Mouse (Mus musculus) lung, adult 2 months (tissue): ENCODE results near the gene Gse1. TPM values are rescaled to one million over a fixed set of nuclear protein-coding genes. Genes with fewer than 3 reads are reported as not detected.

Experiments
- DNase-seq: peaks from one replicate; pipeline ENCODE4 v3.0.0; 2022
- H3K4me1 ChIP-seq: fragments of 200-500 bp; 2 replicates; pipeline ENCODE4 v1.6.1; 2011; ENCODE audit warnings: low read length; ENCODE audit not compliant: control insufficient read depth, insufficient read depth
- H3K4me3 ChIP-seq: fragments of 200-500 bp; replicated peaks from 2 replicates; pipeline ENCODE3; 2011; ENCODE audit warnings: low read depth, mild to moderate bottlenecking, control low read depth, low read length; ENCODE audit errors: extremely low read depth
- CTCF ChIP-seq: fragments of 200-500 bp; IDR thresholded peaks from 2 replicates; pipeline ENCODE4 v1.5.1; 2011; ENCODE audit warnings: mild to moderate bottlenecking, low read length, control low read depth; ENCODE audit not compliant: insufficient read depth
- POLR2A ChIP-seq: fragments of 200-500 bp; IDR thresholded peaks from 2 replicates; pipeline ENCODE4 v1.6.1; 2011; ENCODE audit warnings: low read depth, mild to moderate bottlenecking, control low read depth, low read length, borderline replicate concordance; ENCODE audit errors: extremely low read depth
- WGBS: fragments of 180-500 bp; shearing (Covaris S2); methylation state at CpG from one replicate; pipeline ENCODE4 v1.1.7; 2018; 5-methylcytosine and 5-hydroxymethylcytosine counted together
- polyA plus RNA-seq: library from polyadenylated mRNA; depleted of rRNA; stranded (reverse); fragments of >200 nt; gene quantifications from 2 replicates; pipeline ENCODE4 v1.2.3, GENCODE M21; 2012

Gse1 gene
- polyA plus RNA-seq, 1 experiment: 35.6 TPM

DNA sequence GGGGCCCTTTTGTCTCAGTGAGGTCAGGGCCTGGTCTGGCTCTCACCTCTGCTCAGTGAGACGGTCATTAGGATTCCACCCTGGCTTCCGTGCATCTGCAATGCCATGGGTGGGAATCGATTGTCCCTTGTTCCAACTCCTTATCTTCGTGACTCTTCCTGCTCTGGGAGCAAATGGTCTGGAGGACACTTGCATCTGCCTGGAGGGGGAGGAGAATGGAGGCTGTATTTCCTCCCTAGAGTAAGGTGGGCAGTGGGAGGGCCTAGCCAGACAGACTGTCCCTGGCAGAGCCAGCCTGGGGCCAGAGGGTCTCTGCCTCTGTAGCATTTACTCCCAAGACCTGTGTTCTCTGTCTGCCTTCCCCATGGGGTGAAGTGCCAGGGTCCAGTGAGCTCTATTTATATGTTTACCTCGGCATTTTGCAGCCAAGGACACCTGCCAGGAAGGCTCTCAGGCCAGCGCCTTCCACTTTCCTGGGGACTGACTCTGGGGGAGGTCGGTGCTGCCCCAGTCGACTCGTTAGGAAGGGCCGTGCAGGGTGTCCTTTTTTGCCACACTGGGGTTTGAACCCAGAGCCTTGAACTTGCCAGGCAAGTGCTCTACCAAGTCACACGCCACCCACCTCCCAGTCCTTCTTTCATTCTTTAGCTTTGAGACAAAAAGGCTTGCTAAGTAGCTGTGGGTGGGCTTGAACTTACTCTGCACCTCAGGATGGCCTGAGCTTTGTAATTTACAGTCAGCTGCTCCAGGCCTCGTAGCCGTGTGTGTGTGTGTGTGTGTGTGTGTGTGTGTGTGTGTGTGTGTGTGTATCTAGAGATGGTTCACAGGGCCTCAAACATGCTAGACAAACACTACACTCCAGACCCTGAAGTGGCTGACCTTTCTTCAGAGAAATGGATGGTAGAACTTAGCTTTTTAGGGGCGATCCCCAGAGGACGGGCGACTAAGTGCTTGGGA lies 265.5 kb downstream of the Gse1 start:
- DNase-seq: no peak
- H3K4me1 ChIP-seq: peaks cover 56% of the 10 kb centered on the region
- 52% methylated on average over 16 of the region's 16 CpGs for WGBS
- no peak overlapping the region for H3K4me3 ChIP-seq
- no peak for TF ChIP-seq CTCF
- no peak for TF ChIP-seq POLR2A

GRCm38 (mm10) chr8:120494903-120495302 lies 266.6 kb downstream of the Gse1 start:
- Histone ChIP-seq H3K4me1 (peaks cover 61% of the 10 kb centered on the region), H3K4me3 (no peak overlapping the region)
- TF ChIP-seq CTCF: no peak
- no peak for TF ChIP-seq POLR2A
- peak; percentile 79 for DNase-seq
- WGBS: 15% methylated on average over 15 of the region's 15 CpGs

- H3K4me1 ChIP-seq: peaks cover 58% of the 10 kb centered on the region
- DNase-seq: no peak
- TF ChIP-seq CTCF: no peak
- TF ChIP-seq POLR2A: no peak
- no peak overlapping the region for H3K4me3 ChIP-seq
- WGBS: 57% methylated on average over 5 of the region's 5 CpGs
Observed at GRCm38 (mm10) chr8:120495461-120495860, 267.2 kb downstream of the Gse1 start.

GRCm38 (mm10) chr8:120496478-120496877 lies 268.2 kb downstream of the Gse1 start:
- H3K4me3 ChIP-seq: no peak overlapping the region
- DNase-seq: no peak
- peaks cover 61% of the 10 kb centered on the region for H3K4me1 ChIP-seq
- WGBS: 94% methylated on average over 15 of the region's 15 CpGs
- TF ChIP-seq POLR2A (no peak), CTCF (no peak)

GRCm38 (mm10) chr8:120497503-120497946 lies 269.3 kb downstream of the Gse1 start:
- 65% methylated on average over 11 of the region's 11 CpGs for WGBS
- no peak for TF ChIP-seq CTCF
- no peak for TF ChIP-seq POLR2A
- H3K4me3 ChIP-seq: no peak overlapping the region
- no peak for DNase-seq
- H3K4me1 ChIP-seq: peaks cover 53% of the 10 kb centered on the region

GRCm38 (mm10) chr8:120498349-120498831 lies 270.1 kb downstream of the Gse1 start:
- 15% methylated on average over 4 of the region's 4 CpGs for WGBS
- Histone ChIP-seq H3K4me1 (peaks cover 50% of the 10 kb centered on the region), H3K4me3 (no peak overlapping the region)
- DNase-seq: no peak
- no peak for TF ChIP-seq CTCF
- TF ChIP-seq POLR2A: no peak

DNA sequence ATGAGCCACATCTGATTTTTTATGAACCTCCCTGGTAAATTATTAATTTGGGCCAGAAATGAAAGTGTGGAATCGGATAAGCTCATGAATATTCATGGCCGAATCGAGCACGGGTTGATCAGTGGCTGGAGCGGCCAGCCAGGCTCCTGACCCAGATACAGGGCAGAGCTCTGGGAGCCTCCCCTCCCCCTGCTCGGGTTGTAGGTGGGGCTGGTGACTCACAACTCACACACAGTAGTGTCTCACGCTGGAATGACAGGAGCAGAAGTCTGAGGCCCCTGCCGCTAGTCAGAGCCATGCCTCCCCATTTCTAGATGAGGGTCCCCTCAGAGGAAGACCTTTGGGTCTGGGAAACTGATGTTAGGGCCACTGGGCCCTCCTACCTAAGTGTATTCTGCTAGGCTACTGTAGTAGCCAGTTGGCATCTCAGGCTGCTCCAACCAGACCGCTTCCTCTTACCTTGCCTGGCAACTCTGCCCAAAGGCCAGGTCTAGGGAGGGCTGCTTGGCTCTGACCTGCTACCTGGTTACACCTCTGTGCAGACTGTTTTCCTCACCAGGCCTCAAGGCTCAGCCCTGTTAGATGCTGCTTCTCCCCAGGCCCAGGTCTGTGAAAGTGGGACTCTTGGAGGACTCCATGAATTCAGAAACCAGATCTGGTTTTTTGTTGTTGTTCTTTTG lies 270.8 kb downstream of the Gse1 start:
- DNase-seq: no peak
- TF ChIP-seq CTCF (no peak), POLR2A (no peak)
- 28% methylated on average over 9 of the region's 9 CpGs for WGBS
- Histone ChIP-seq H3K4me3 (no peak overlapping the region), H3K4me1 (peaks cover 46% of the 10 kb centered on the region)

DNA sequence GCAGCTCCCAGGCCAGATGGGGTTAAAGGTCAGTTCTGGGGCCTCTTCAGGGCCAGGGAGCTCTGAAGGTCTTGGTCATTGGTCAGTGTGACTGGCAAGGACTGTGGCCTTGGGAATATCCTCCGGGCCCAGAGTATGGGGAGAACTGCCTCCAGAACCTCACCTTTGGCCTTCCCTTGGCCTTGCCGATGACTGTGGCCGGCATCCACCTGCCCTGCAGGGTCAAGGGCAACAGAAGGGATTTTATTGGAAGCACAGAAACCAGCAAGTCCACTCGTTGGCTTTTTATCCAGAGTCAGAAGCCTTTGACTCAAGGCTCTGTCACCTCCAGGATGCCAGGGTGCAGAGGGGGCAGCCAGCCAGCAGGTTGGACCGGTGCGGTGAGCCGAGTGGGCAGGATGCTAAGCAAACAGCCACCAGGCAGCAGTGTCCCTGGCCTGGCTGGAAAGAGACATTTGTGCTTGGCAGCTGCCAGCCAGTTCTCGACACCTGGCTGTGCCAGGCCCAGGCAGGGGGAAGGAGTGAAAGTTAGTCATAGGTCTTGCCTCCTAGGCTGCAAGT lies 272.5 kb downstream of the Gse1 start:
- TF ChIP-seq POLR2A: no peak
- TF ChIP-seq CTCF: no peak
- WGBS: 60% methylated on average over 8 of the region's 8 CpGs
- Histone ChIP-seq H3K4me1 (peaks cover 45% of the 10 kb centered on the region), H3K4me3 (no peak overlapping the region)
- peak; percentile 54 for DNase-seq

GRCm38 (mm10) chr8:120501426-120501825 lies 273.2 kb downstream of the Gse1 start:
- TF ChIP-seq POLR2A (no peak), CTCF (no peak)
- Histone ChIP-seq H3K4me3 (no peak overlapping the region), H3K4me1 (peaks cover 48% of the 10 kb centered on the region)
- WGBS: 76% methylated on average over 5 of the region's 5 CpGs
- DNase-seq: no peak
